Mouse (Mus musculus) layer of hippocampus, postnatal 36 days (tissue): ENCODE data around the gene Pi16. TPM values are rescaled to one million over a fixed set of nuclear protein-coding genes. Genes with fewer than 3 reads are reported as not detected.
"Not testable (repeated sequence)": the region's sequence is repeated elsewhere in the genome, so short reads cannot be mapped to it uniquely, and the experiment has no call there.

Experiments used
- DNase-seq, 2 experiments: peaks; one replicate each; pipeline ENCODE4 v3.0.0; 2022
- total RNA-seq, 2 experiments: library from RNA; stranded (reverse); gene quantifications; 2 replicates each; pipeline ENCODE4 v1.2.3; 2021

Gene Pi16
- 1 to 10 TPM; 1.2 to 1.4 TPM for total RNA-seq

DNA sequence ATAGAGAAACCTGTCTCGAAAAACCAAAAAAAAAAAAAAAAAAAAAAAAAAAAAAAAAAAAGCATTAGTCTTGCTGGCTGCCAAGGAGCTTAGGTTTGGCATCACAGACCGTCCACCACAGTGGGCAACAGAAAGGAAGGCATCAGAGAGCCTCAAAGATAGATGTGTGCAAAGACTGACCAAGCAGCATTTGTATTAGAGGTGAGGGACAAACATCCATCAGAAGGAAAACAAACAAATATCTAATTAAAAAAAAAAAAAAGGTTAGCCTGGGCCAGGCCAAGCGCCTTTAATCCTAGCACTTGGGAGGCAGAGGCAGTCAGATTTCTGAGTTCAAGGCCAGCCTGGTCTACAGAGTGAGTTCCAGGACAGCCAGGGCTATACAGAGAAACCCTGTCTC lies at the start of gene Pi16:
Gene Pi16, plus strand, starts transcription at position 301 of the 400 bp plus-strand sequence.
- not testable (repeated sequence) for DNase-seq

DNA sequence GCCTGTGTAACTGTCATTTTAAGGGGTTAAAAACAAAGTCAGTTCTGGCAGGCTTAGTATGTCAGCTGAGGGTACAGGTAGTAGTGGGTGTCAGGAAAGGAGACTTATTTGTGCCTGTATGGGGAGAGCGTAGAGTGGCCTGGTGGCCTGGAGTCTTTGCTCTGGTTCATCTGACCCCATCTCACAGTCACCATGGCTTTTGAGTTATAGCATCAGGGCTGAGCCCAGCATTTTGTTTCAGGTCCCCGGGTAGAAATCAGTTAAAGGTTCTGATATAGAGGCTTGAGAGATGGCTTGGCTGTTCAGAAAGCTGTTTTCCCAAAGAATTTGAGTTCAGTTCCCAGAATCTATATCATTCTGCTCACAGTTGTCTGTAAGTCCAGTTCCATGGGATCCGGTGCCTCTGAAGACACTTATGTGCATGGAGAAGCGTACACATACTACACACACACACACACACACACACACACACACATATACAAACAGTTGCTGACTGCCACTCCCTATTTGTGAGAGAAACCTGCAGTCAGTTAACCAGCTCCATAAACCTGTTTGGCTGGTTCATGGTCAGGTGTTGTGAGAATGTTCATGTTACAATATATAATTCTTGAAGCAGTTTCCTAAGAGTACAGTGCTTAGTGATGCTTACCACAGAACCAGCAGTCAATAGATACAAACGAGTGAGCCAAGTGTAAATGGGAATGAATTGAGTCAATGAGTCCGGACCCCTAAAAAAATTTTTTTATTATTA lies 49.4 kb upstream of the Pi16 start:
- no peak for DNase-seq

DNA sequence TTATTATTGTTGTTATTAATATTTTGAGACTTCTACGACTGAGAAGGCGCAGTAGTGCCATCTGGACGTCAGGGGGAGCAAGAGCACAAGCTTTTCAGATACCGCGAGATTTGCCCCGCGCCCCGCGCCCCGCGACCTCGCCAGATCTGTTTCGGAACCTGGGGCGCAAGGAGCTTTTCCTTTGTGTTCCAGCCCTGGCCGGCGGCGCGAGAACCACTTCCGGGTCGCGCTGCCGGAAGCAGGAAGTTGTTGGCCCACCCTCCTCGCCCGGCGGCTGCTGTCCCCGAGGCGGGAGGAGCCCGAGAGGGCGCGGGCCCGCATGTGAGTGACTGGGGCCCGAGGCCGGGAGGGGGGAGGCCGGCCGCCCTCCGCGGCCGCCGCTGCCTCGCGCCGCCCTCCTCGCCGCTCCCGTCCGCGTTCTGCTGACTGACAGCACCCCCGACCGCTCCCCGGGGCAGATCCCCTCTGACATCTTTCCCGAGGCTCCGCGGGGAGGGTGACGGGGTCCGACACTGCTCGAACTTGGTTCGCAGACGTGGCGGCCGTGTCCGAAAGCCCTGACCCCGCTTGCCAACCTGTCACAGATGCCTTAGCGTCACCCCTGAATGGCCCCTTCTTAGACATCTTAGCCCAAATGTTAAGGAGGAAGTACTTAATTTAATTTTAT lies 48.7 kb upstream of the Pi16 start, which contains the start of gene BC004004:
Gene BC004004, plus strand, starts transcription at position 107 of the 667 bp plus-strand sequence.
- DNase-seq: peak; percentile 93

DNA sequence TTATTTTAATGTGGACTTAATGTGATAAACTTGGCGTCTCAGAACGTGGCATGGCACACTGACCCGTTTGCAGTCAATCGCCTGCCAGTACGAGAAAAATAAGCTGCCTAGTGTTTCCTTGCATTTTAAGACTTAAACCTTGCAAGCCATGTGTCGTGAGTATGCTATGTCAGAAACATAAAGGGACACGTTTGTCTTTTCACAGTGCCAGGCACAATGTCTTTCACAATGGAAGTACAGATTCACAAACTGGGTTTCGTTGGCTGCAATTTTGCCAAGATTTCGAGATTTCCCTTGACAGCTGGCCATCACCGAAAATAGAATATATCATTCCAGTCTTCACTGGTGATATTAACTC lies 48.2 kb upstream of the Pi16 start:
- no peak for DNase-seq

DNA sequence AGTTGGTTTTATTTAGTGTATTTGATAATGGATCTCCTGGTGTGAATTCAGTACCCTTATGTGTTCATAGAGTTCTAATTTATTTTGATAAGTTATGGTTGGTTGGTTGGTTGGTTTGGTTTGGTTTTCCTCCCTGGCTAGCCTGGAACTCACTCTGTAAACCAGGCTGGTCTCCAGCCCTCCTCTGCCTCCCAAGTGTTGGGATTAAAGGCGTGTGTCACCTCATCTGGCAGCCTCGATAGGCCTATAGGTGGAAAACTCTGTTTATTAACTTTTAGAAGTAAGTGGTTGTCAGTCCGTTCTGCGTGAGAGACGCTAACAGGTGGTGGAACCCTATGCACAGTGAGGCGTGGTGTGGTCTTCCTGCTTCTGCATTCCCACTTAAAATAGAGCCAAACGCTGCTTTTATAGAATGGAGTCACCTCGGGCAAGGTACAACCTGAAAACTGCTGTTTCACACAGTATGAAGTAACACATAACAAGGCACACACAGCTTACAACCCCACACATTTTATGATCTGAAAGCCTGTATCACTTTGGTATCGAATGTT lies 47.3 kb upstream of the Pi16 start:
- DNase-seq: no peak

DNA sequence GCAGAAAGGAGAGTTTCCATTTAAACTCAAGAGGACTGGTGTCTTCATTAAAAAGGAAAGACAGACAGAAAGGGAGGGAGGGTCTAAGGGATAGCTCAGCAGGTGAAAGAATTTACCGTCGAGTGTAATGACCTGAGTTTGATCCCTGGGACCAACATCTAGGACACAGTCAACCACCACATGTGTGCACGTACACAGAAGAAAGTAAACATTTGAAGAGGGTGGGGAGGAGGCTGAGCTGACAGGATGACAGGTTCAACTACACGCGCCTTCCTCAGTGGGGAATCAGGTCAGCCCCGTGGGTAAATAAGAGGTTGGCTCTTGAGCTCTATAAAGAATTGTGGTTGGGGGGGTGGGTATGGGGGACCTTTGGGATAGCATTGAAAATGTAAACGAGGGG lies 44.3 kb upstream of the Pi16 start:
- no peak for DNase-seq

DNA sequence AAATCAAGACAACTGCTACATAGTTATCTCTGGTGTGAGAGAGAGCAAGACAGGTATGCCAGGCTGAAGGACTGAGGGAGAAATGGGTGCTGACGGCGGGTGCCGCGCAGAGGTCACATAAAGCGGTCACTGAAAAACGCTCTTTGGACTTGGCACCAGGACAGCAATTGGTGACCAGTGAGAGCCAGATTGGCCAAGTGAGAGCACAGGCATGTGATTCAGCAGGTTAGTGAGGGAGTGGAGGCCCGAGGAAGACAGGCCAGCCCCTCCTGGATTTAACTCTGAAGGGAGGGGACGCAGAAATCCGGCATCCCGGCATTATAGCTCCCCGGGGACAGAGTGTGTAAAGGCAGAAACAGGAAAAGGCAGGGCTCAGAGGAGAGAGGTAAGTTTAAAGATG lies 43.6 kb upstream of the Pi16 start:
- no peak for DNase-seq

DNA sequence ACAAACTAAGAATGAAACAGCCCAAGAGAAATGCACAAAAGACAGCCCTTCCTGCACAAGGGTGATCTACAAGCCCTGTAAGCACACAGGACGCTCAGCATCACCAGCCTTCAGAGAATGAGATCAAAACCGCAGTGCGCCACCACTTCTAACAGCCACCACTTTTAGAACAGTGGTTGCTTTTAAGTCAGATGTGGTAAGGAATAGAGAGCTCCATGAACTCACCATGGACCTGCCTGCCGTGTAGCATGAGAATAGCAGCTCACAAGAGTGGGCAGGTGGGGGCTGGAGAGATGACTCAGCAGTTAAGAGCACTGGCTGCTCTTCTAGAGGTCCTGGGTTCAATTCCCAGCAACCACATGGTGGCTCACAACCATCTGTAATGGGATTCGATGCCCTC lies 37.1 kb upstream of the Pi16 start:
- DNase-seq: no peak

DNA sequence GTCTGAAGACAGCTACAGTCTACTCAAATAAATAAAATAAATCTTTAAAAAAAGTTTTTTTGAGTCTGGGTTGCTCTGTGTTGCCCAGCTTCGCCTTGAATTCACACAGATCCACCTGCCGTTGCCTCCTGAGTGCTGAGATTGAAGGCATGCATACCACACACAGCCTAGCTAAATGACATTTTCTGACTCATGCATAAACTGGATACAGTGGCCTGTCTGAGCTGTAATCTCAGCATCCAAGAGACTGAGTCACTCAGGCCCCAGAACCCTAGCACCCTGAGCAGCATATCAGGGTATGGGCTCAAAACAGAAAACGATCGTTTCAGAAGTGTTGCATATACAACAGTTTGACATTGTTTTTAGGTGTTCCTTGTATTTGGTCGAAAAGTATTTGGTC lies 35.9 kb upstream of the Pi16 start:
- DNase-seq: no peak

DNA sequence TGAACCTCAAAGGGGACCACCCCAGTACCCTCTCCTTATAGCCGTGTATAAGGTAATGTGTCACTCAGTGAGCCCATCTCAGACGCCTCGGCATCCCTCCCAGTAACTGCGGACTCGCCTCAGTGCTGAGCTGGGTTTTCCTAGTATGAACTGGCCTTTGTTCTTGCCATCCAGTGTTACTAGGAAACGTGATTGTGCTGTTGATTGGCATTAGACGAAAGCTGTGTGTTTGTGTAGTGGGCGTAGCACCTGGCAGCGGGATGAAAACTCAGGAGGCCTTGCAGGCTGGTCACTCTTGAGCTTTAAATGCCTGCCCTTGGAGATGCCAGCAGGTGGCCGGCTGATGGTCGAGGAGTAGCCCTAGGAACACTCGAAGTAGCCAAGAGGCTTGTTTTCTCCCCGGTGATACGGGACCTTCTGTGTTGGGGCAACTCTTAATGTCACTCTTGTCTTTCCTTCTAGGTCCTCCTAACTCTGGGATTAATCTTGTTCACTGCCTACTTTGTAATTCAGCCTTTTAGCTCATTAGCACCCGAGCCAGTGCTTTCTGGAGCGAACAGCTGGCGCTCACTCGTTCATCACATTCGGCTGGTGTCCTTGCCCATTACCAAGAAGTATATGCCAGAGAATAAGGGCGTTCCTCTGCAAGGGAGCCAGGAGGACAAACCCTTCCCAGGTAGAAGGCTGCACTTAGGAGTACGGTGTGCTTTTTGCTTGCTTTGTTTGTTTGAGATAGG lies 35.1 kb upstream of the Pi16 start:
- DNase-seq: no peak

DNA sequence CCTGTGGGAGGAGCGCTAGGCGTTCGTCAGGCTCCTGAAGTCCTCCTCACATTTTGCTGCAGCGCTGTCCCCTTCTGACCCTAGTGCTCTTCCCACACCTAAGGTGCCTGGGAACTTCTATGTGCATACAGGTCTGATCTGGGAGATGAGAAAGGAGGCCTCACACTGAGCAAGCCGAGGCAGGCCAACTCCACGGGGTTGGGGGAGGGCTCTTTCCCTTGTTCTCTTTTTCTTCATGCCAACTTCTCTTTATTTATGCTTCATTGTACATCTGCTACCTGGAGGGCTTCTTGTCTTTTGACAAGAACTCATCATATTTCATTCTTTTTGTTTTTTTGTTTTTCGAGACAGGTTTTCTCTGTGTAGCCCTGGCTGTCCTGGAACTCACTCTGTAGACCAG lies 25.7 kb upstream of the Pi16 start:
- DNase-seq: no peak

DNA sequence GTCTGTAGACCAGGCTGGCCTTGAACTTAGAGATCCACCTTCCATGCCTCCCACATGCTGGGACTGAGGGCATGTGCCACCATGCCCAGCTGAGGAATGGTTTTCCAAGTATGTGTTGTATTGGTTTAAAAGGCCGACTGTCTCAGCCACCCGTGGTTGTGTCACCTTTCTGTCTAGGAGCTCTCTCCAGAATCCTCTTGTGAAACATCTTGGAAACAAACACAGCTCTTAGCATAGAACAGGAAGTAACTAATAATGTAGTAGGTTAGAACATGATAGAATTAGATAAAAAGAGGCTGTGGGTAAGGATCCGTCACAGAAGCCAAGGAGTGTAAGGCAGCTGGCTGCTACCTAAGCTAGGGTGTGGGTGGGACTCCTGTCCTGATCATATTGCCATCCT lies 24.5 kb upstream of the Pi16 start:
- DNase-seq: no peak

DNA sequence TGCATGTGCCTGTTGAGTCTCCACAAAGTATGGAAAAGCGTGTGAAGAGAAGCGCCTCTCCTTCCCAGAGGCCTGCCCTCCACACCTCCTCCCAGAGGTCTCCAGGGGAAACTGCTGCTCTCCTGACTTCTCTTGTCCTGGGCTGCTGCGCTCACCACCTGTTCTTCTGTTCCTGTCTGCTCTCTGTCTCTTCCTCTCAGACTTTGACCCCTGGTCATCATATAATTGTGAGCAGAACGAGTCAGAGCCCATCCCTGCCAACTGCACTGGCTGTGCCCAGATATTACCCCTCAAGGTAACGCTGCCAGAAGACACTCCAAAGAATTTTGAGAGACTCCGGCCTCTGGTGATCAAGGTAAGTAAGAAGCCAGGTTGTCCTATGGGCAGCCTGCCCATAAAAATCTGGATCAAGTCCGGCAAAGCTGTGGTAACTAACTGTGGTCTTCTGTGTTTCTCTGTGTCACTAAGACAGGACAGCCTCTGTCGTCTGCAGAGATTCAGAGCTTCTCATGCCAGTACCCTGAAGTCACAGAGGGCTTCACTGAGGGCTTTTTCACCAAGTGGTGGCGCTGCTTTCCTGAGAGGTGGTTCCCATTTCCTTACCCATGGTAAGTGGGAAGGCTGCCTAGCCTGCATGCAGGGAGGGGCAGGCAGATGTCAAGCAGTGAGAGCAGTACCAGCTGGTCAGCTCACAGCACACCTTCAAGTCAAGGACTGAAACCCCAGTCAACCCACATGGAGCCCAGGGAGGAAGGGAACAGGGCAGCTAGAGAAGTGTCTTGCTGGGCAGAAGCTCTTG lies 23.5 kb upstream of the Pi16 start:
- no peak for DNase-seq

DNA sequence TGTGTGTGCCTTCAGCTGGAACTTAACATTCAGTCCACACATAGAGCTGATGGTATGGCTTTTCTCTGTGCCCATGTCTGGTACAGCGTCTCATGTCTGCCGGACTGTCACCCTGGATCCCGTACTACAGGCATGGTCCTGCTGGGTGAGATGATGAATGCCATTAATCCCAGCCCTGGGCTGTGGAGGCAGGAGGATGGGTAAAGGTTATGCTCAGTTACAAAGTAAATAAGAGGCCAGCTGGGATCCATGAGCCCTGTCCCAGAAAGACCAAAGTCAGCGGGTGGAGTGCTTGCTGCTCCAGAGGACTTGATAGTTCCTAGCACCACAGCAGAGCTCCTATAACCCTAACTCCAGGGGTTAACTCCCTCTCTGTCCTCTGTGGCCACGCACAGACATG lies 21.6 kb upstream of the Pi16 start:
- no peak for DNase-seq

DNA sequence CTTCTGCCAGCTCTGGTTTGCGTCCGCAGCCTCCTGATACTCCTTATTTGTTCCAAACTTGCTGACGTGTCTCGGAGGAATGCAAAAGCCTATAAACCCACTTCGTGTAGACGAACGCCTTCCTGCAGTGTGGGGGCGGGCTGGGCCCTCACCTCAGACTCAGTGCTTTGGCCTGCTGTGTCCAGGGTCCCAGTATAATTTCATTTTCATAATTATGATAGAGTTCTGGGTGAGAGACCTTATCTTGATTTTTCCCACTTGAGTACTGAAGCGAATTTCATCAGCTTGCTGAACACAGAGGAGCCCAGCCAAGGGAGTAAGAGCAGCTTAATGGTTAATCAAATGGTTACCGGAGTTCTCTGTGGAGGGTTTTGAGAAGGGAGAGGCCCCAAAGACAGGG lies 20.2 kb upstream of the Pi16 start:
- DNase-seq: no peak

DNA sequence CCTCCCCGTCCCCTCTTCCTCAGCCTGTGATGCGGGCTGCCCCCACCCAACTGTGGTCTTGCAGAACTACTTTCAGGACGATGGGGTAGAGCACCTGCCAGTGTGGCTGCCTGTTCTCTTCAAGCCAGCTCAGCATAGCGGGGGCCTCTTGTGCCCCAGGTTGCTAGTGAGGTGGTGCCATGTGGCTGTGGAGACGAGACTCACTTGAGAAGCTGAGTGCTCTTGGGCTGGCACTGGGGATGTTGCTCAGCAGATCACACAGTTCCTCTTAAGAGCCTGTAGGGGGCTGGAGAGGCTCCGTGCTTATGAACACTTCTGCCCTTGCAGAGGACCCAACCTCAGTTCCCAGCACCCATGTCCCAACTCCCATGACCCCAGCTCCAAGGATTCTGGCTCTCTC lies 19.7 kb upstream of the Pi16 start:
- DNase-seq: no peak

DNA sequence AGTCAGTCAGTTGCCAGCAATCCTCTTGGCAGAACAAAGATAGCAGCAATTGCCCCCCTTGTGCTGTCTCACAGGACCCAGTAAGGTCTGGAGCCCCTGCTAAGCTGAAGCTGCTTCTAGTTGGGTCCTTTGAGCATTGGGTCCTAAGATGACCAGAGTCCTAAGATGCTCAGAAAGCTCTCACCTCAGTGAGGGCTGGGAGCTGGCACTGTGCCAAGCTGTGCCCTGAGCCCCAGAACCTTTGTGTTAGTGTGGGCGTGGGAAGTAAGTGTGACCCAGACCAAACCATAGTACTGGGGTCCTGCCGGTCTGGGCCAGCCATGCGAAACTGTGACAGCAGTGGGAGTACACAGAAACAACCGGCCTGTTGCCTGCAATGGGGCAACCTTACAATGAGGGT lies 18.2 kb upstream of the Pi16 start:
- no peak for DNase-seq

DNA sequence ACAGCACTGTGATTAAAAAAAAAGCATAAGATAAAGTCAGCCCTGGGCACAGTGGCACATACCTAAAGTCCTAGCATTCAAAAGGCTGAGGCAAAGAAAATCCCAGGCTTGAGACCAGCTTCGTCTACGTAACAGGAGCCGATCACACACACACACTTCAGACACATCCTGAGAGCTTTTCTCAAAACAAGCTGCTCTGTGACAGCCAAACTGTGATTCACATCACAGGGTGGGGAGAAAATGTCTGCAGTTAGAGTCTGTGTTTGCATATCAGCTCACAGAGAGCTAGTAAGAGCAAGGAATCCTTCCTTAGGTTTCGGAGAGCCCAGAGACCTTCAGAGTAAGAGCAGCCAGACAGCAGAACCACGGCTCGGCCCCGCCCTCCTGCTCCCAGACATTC lies 16.6 kb upstream of the Pi16 start:
- DNase-seq: no peak

DNA sequence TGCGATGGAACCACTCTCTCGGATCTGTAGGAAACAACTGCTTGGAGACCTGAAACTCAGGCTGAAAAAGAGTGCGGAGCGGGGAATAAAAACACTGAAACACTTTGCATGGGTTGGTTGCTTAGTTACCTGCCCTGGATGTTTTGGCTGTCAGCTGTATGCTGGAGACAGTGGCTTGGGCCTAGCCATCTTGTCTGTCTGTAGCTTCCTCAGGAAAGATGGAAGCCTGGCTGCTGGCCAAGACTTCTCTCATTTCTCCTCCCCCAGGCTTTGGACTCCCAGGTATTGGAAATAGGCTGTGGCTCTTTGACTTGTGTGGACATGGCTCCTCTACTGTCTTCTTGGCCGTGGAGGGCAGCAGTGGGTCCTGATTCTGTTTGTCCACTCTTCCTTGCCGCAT lies 16.1 kb upstream of the Pi16 start:
- DNase-seq: no peak

DNA sequence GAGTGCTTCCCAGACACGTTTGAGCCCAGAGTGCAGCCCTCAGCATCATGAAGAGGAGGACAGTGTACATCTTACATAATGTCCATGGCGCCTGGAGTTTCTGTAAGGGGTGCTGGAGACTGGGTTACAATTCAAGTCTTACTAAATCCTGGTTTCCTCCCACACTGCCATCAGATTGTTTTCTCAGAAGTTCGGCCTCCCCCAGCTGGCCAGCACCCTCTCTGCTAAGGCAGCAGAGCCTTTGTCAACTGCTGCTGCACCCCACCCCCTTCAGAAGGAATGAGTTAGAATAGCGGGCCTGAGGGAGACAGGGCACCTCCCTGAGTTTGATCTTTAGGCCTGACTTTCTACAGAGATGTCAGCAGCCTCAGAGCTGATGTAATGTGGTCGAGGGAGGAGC lies 15.3 kb upstream of the Pi16 start:
- no peak for DNase-seq

DNA sequence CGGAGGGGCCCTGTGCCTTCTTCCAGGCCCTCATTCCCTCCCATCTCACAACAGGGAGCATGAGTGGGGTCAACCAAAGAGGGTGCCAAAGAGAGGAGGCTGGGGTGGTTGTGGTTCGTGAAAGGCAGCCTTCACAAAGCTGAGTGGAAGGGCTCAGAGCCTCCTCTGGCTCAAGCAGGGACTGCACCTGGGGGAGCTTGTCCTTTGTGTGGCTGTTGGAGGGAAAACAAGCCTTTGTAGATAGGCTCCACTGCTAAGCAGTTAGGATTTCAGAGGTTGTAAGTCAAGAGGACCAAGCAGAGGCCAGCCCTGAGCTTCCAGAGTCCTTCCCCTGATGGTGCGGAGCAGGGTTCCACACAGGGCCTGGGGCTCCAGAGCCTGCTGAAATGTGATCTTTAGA lies 14.4 kb upstream of the Pi16 start:
- DNase-seq: no peak

DNA sequence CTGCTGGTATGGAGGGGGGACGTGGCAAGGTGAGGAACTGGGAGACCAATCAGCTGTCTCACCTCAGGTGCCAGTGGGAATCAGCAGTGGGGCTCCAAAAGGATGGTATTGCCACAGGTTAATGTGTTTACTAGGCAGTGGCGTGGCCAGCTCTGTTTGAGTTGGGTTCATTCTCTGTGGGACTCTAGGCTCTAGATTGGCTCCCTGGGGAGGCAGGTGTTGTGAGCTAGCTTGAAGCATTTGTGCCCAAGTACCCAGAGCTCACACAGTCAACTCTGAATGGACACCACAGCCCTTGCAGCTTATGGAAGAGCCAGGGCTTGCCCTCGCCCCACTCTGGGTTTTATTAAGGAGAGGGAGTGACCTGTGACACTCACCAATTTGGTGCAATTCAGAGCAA lies 13.6 kb upstream of the Pi16 start:
- no peak for DNase-seq
